Mouse (Mus musculus) olfactory bulb, adult 2 months (tissue): ENCODE data around the gene Nfe2.

Experiments
- CTCF ChIP-seq: fragments of 200-500 bp; IDR thresholded peaks from 2 replicates; pipeline ENCODE4 v1.5.1; 2012; ENCODE audit warnings: low read depth, mild to moderate bottlenecking, low read length, moderate library complexity; ENCODE audit not compliant: insufficient read depth
- POLR2A ChIP-seq: fragments of 200-500 bp; IDR thresholded peaks from 2 replicates; pipeline ENCODE4 v1.6.1; 2012; ENCODE audit warnings: mild to moderate bottlenecking, low read depth, low read length, moderate library complexity; ENCODE audit not compliant: insufficient read depth

- no peak for TF ChIP-seq POLR2A
- no peak for TF ChIP-seq CTCF
Observed at GRCm38 (mm10) chr15:103227572-103227971, 30.6 kb downstream of the Nfe2 start.
